Mouse (Mus musculus): ENCODE data around the gene Thrb. TPM values are rescaled to one million over a fixed set of nuclear protein-coding genes. Genes with fewer than 3 reads are reported as not detected.
A peak's percentile ranks its signal among the peaks of the same experiment; 100 is the strongest.

Gene Thrb
- polyA plus RNA-seq (2015; fragmentation: Nextera tagmentation; extraction: Ambion mirVana), result 0.56 and 1.2 TPM in 2 replicates

GRCm38 (mm10) chr14:17659686-17660328 is at the start of gene Thrb:
Thrb (plus strand) TSS chr14:17660261.
- Histone ChIP-seq H3K4me1 (ENCODE audit: control insufficient read depth, insufficient read depth, low read length) (peaks cover 3% of the 10 kb centered on the region; the same call in 1 of the 2 replicates), H3K27ac (ENCODE audit: low read length) (no peak within 1 kb of the TSS), H3K27me3 (ENCODE audit: control insufficient read depth, insufficient read depth, low read length) (peaks cover 10% of the 10 kb centered on the region), H3K4me2 (ENCODE audit: low read depth, low read length) (peak within 1 kb of the TSS; percentile 100), H3K9me3 (replicated peaks; ENCODE audit: control insufficient read depth, low read length) (no peaks in the 10 kb centered on the region), H3K9ac (ENCODE audit: low read length) (peak within 1 kb of the TSS; percentile 71), H3K4me3 (ENCODE audit: low read length) (peak within 1 kb of the TSS; percentile 66), H3K36me3 (ENCODE audit: control insufficient read depth, insufficient read depth) (no peaks in the 10 kb centered on the region)
- ATAC-seq (replicated peaks; ENCODE audit: extremely low read depth, insufficient read depth, low FRiP score), result no peak; the same call in 1 of the 2 replicates
- under 1% methylated on average over 23 of the region's 23 CpGs for WGBS

- H3K9ac ChIP-seq (ENCODE audit: low read length), result no peak overlapping the region
- H3K4me2 ChIP-seq (ENCODE audit: low read depth, low read length), result no peak overlapping the region
- no peak overlapping the region for H3K4me3 ChIP-seq (ENCODE audit: low read length)
- no peaks in the 10 kb centered on the region for H3K27me3 ChIP-seq (ENCODE audit: control insufficient read depth, insufficient read depth, low read length)
- WGBS, result 51% methylated on average over 3 of the region's 3 CpGs
- no peaks in the 10 kb centered on the region for H3K4me1 ChIP-seq (ENCODE audit: control insufficient read depth, insufficient read depth, low read length)
- no peak overlapping the region for H3K27ac ChIP-seq (ENCODE audit: low read length)
- no peak for ATAC-seq (replicated peaks; ENCODE audit: extremely low read depth, insufficient read depth, low FRiP score)
- H3K36me3 ChIP-seq (ENCODE audit: control insufficient read depth, insufficient read depth), result no peaks in the 10 kb centered on the region
- H3K9me3 ChIP-seq (replicated peaks; ENCODE audit: control insufficient read depth, low read length), result no peaks in the 10 kb centered on the region
Observed at GRCm38 (mm10) chr14:17621671-17622070, 38.4 kb upstream of the Thrb start.

GRCm38 (mm10) chr14:17623936-17624335 is 36.1 kb upstream of the Thrb start:
- Histone ChIP-seq H3K36me3 (ENCODE audit: control insufficient read depth, insufficient read depth) (no peaks in the 10 kb centered on the region), H3K27ac (ENCODE audit: low read length) (no peak overlapping the region), H3K27me3 (ENCODE audit: control insufficient read depth, insufficient read depth, low read length) (no peaks in the 10 kb centered on the region), H3K4me1 (ENCODE audit: control insufficient read depth, insufficient read depth, low read length) (no peaks in the 10 kb centered on the region), H3K9me3 (replicated peaks; ENCODE audit: control insufficient read depth, low read length) (no peaks in the 10 kb centered on the region), H3K4me3 (ENCODE audit: low read length) (no peak overlapping the region), H3K9ac (ENCODE audit: low read length) (no peak overlapping the region), H3K4me2 (ENCODE audit: low read depth, low read length) (no peak overlapping the region)
- 64% methylated on average over 2 of the region's 2 CpGs for WGBS
- ATAC-seq (replicated peaks; ENCODE audit: extremely low read depth, insufficient read depth, low FRiP score), result no peak

- no peak overlapping the region for H3K4me3 ChIP-seq (ENCODE audit: low read length)
- H3K9me3 ChIP-seq (replicated peaks; ENCODE audit: control insufficient read depth, low read length), result no peaks in the 10 kb centered on the region
- H3K9ac ChIP-seq (ENCODE audit: low read length), result no peak overlapping the region
- WGBS, result 41% methylated on average over 5 of the region's 5 CpGs
- no peak overlapping the region for H3K27ac ChIP-seq (ENCODE audit: low read length)
- H3K4me2 ChIP-seq (ENCODE audit: low read depth, low read length), result no peak overlapping the region
- H3K36me3 ChIP-seq (ENCODE audit: control insufficient read depth, insufficient read depth), result no peaks in the 10 kb centered on the region
- no peaks in the 10 kb centered on the region for H3K27me3 ChIP-seq (ENCODE audit: control insufficient read depth, insufficient read depth, low read length)
- ATAC-seq (replicated peaks; ENCODE audit: extremely low read depth, insufficient read depth, low FRiP score), result no peak
- H3K4me1 ChIP-seq (ENCODE audit: control insufficient read depth, insufficient read depth, low read length), result peaks cover 4% of the 10 kb centered on the region; the same call in 1 of the 2 replicates
Observed at GRCm38 (mm10) chr14:17629215-17629614, 30.8 kb upstream of the Thrb start.

GRCm38 (mm10) chr14:17632887-17633522 is 27.1 kb upstream of the Thrb start:
- H3K4me2 ChIP-seq (ENCODE audit: low read depth, low read length), result peak overlapping the region; percentile 39
- H3K9me3 ChIP-seq (replicated peaks; ENCODE audit: control insufficient read depth, low read length), result no peaks in the 10 kb centered on the region
- 7% methylated on average over 19 of the region's 19 CpGs for WGBS
- H3K36me3 ChIP-seq (ENCODE audit: control insufficient read depth, insufficient read depth), result no peaks in the 10 kb centered on the region
- peaks cover 4% of the 10 kb centered on the region; the same call in 1 of the 2 replicates for H3K4me1 ChIP-seq (ENCODE audit: control insufficient read depth, insufficient read depth, low read length)
- no peak overlapping the region for H3K27ac ChIP-seq (ENCODE audit: low read length)
- peak; percentile 60 for ATAC-seq (replicated peaks; ENCODE audit: extremely low read depth, insufficient read depth, low FRiP score)
- no peak overlapping the region for H3K9ac ChIP-seq (ENCODE audit: low read length)
- H3K27me3 ChIP-seq (ENCODE audit: control insufficient read depth, insufficient read depth, low read length), result no peaks in the 10 kb centered on the region
- H3K4me3 ChIP-seq (ENCODE audit: low read length), result 0 out of 2 replicates have a peak overlapping the region, but pooled peaks have one; percentile 13

- no peaks in the 10 kb centered on the region for H3K36me3 ChIP-seq (ENCODE audit: control insufficient read depth, insufficient read depth)
- no peak overlapping the region for H3K9ac ChIP-seq (ENCODE audit: low read length)
- ATAC-seq (replicated peaks; ENCODE audit: extremely low read depth, insufficient read depth, low FRiP score), result no peak
- peaks cover 4% of the 10 kb centered on the region; the same call in 1 of the 2 replicates for H3K4me1 ChIP-seq (ENCODE audit: control insufficient read depth, insufficient read depth, low read length)
- no peaks in the 10 kb centered on the region for H3K9me3 ChIP-seq (replicated peaks; ENCODE audit: control insufficient read depth, low read length)
- no peak overlapping the region for H3K4me3 ChIP-seq (ENCODE audit: low read length)
- H3K27ac ChIP-seq (ENCODE audit: low read length), result no peak overlapping the region
- no peak overlapping the region for H3K4me2 ChIP-seq (ENCODE audit: low read depth, low read length)
- no peaks in the 10 kb centered on the region for H3K27me3 ChIP-seq (ENCODE audit: control insufficient read depth, insufficient read depth, low read length)
- WGBS, result 63% methylated on average over 3 of the region's 3 CpGs
Observed at GRCm38 (mm10) chr14:17636971-17637370, 23.1 kb upstream of the Thrb start.

- Histone ChIP-seq H3K4me1 (ENCODE audit: control insufficient read depth, insufficient read depth, low read length) (no peaks in the 10 kb centered on the region), H3K9ac (ENCODE audit: low read length) (no peak overlapping the region), H3K36me3 (ENCODE audit: control insufficient read depth, insufficient read depth) (no peaks in the 10 kb centered on the region), H3K9me3 (replicated peaks; ENCODE audit: control insufficient read depth, low read length) (no peaks in the 10 kb centered on the region), H3K27me3 (ENCODE audit: control insufficient read depth, insufficient read depth, low read length) (no peaks in the 10 kb centered on the region), H3K4me3 (ENCODE audit: low read length) (no peak overlapping the region), H3K4me2 (ENCODE audit: low read depth, low read length) (no peak overlapping the region), H3K27ac (ENCODE audit: low read length) (no peak overlapping the region)
- ATAC-seq (replicated peaks; ENCODE audit: extremely low read depth, insufficient read depth, low FRiP score), result no peak
- 57% methylated on average over 3 of the region's 3 CpGs for WGBS
Observed at GRCm38 (mm10) chr14:17641770-17642169, 18.3 kb upstream of the Thrb start.

- Histone ChIP-seq H3K4me3 (ENCODE audit: low read length) (no peak overlapping the region), H3K36me3 (ENCODE audit: control insufficient read depth, insufficient read depth) (no peaks in the 10 kb centered on the region), H3K9me3 (replicated peaks; ENCODE audit: control insufficient read depth, low read length) (no peaks in the 10 kb centered on the region), H3K27ac (ENCODE audit: low read length) (no peak overlapping the region), H3K9ac (ENCODE audit: low read length) (no peak overlapping the region), H3K4me1 (ENCODE audit: control insufficient read depth, insufficient read depth, low read length) (0 out of 2 replicates have a peak, but pooled peaks cover 3% of the 10 kb centered on the region), H3K27me3 (ENCODE audit: control insufficient read depth, insufficient read depth, low read length) (no peaks in the 10 kb centered on the region), H3K4me2 (ENCODE audit: low read depth, low read length) (no peak overlapping the region)
- 79% methylated on average over 5 of the region's 5 CpGs for WGBS
- ATAC-seq (replicated peaks; ENCODE audit: extremely low read depth, insufficient read depth, low FRiP score), result no peak
Observed at GRCm38 (mm10) chr14:17655084-17655483, 5.0 kb upstream of the Thrb start.

GRCm38 (mm10) chr14:17659031-17659430 is 1.0 kb upstream of the Thrb start:
- peaks cover 10% of the 10 kb centered on the region for H3K27me3 ChIP-seq (ENCODE audit: control insufficient read depth, insufficient read depth, low read length)
- no peak overlapping the region for H3K27ac ChIP-seq (ENCODE audit: low read length)
- peak overlapping the region; percentile 37; the same call in 1 of the 2 replicates for H3K9ac ChIP-seq (ENCODE audit: low read length)
- H3K9me3 ChIP-seq (replicated peaks; ENCODE audit: control insufficient read depth, low read length), result no peaks in the 10 kb centered on the region
- peak overlapping the region; percentile 100 for H3K4me2 ChIP-seq (ENCODE audit: low read depth, low read length)
- H3K4me3 ChIP-seq (ENCODE audit: low read length), result peak overlapping the region; percentile 66
- no peaks in the 10 kb centered on the region for H3K36me3 ChIP-seq (ENCODE audit: control insufficient read depth, insufficient read depth)
- peaks cover 3% of the 10 kb centered on the region; the same call in 1 of the 2 replicates for H3K4me1 ChIP-seq (ENCODE audit: control insufficient read depth, insufficient read depth, low read length)
- ATAC-seq (replicated peaks; ENCODE audit: extremely low read depth, insufficient read depth, low FRiP score), result peak; percentile 68
- under 1% methylated on average over 10 of the region's 10 CpGs for WGBS

Measured in heart, embryonic 16.5 days (tissue).